ENCODE assay signal across 23 mouse cellular contexts in the genomic region with DNA sequence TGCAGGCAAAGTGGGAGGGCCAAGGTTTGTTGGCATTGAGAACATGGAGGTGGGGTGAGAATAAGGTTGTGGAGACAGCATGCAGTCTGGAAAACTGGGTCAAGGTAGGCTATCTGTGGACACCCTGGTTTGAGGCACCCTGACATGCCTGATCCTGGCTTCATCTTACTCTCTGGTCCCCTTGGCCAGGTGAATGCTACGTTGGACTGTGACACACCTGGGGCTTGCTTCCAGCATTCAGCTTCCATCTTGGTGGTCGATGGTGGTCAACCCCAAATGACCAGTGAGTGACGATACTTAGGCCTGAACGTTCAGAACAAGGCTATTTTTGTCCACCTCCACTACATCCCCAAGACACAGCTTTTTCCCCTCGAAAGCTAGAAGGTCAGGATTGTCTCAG. TPM values are rescaled to one million over a fixed set of nuclear protein-coding genes. Genes with fewer than 3 reads are reported as not detected.
"Had no signal": no experiment of that assay in that cellular context is flagged by ENCODE, and none has a peak within 500 bp of the region (broad histone marks: within the 10 kb centered on the region; RNA-seq: fewer than 3 reads in every experiment).

A gene (plus strand): TSS at position 301 of the 400 bp plus-strand sequence.

- H3K4me2 ChIP-seq: kidney, embryonic 15.5 days; liver, embryonic 13.5 days; lung, embryonic 15.5 days; midbrain, embryonic 12.5 days; midbrain, embryonic 15.5 days; neural tube, embryonic 12.5 days; neural tube, embryonic 15.5 days had no signal

- H3K4me1 ChIP-seq: kidney, embryonic 15.5 days; lung, embryonic 15.5 days; midbrain, embryonic 12.5 days; midbrain, embryonic 15.5 days; neural tube, embryonic 12.5 days; neural tube, embryonic 15.5 days had no signal

- ATAC-seq: midbrain, embryonic 15.5 days had no signal

- DNase-seq: kidney, adult 8-10 months; kidney, postnatal 10 days; kidney, postnatal 36 days; layer of hippocampus, postnatal 36 days; liver, embryonic 13.5 days; lung, postnatal 10 days; lung, postnatal 36 days; right cerebral cortex, adult 18-20 months; right cerebral cortex, postnatal 14 days; right cerebral cortex, postnatal 4 days; thymus, adult 2 months; thymus, postnatal 14 days; thymus, postnatal 4 days had no signal

- H3K27ac ChIP-seq: kidney, embryonic 15.5 days; left cerebral cortex, adult 2 months; liver, embryonic 13.5 days; lung, embryonic 15.5 days; midbrain, embryonic 12.5 days; midbrain, embryonic 15.5 days; neural tube, embryonic 12.5 days; neural tube, embryonic 15.5 days; stomach, postnatal 0 days had no signal

- H3K36me3 ChIP-seq: kidney, embryonic 15.5 days; liver, embryonic 13.5 days; lung, embryonic 15.5 days; midbrain, embryonic 12.5 days; midbrain, embryonic 15.5 days; neural tube, embryonic 12.5 days; neural tube, embryonic 15.5 days had no signal

- H3K9me3 ChIP-seq: kidney, embryonic 15.5 days; liver, embryonic 13.5 days; lung, embryonic 15.5 days; midbrain, embryonic 12.5 days; midbrain, embryonic 15.5 days; neural tube, embryonic 12.5 days; neural tube, embryonic 15.5 days had no signal

- H3K9ac ChIP-seq: kidney, embryonic 15.5 days; liver, embryonic 13.5 days; lung, embryonic 15.5 days; midbrain, embryonic 12.5 days; midbrain, embryonic 15.5 days; neural tube, embryonic 12.5 days; neural tube, embryonic 15.5 days had no signal

- H3K4me3 ChIP-seq: kidney, embryonic 15.5 days; left cerebral cortex, adult 2 months; liver, embryonic 13.5 days; lung, embryonic 15.5 days; midbrain, embryonic 12.5 days; midbrain, embryonic 15.5 days; neural tube, embryonic 12.5 days; neural tube, embryonic 15.5 days had no signal

- H3K27me3 ChIP-seq: kidney, embryonic 15.5 days; lung, embryonic 15.5 days; midbrain, embryonic 12.5 days; midbrain, embryonic 15.5 days; neural tube, embryonic 12.5 days; neural tube, embryonic 15.5 days had no signal

RNA-seq across cellular contexts. Expression of the gene that starts here (rescaled TPM):
- total RNA-seq: liver, adult 2 months; megakaryocyte-erythroid progenitor cell, adult 5-6 weeks had no signal
